Mouse (Mus musculus): ENCODE results near the gene Slfn5. TPM values are rescaled to one million over a fixed set of nuclear protein-coding genes. Genes with fewer than 3 reads are reported as not detected.
"Not testable (repeated sequence)": the region's sequence is repeated elsewhere in the genome, so short reads cannot be mapped to it uniquely, and the experiment has no call there.

Slfn5 gene
- 10 to 100 TPM; 28.0 to 37.3 TPM for polyA plus RNA-seq (2017; shearing (Covaris generic))

DNA sequence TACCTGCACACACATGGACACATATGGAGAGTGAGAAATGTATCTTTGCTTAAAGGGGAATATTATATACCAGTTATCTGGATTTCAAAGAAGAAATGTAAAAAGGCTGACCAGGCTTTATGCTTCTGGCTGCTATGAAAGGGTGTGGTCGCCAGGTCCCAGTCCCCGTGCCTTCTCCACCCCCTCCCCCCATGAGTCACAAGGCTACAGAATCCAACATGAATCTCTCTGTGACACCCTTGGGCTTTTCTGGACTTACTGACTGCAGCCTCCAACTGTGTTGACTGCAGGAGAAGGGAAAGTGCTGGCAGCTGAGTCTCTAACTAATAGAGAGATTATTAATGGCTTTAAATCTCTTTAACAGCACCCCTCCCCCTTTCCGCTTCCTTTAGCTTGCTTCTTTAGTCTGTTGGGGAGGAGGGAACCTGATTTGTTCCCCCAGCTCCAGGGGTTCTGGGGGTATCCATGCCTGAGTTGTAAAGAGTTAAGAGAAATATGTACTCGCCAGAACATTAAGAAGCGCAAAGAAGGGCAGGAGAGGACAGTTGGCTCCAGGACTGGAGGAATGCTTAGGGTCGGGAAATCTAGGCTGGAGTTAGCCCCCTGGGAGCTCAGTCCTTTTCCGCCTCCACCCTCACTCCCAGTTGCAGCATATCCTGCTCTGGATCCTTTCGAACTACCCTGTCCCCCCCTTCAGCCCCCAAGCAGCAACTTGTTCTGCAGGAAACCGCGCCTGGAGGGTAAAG is at the start of gene Slfn5:
Slfn5 (plus strand) TSS at position 614 of the 746 bp plus-strand sequence.
- ATAC-seq: no peak

DNA sequence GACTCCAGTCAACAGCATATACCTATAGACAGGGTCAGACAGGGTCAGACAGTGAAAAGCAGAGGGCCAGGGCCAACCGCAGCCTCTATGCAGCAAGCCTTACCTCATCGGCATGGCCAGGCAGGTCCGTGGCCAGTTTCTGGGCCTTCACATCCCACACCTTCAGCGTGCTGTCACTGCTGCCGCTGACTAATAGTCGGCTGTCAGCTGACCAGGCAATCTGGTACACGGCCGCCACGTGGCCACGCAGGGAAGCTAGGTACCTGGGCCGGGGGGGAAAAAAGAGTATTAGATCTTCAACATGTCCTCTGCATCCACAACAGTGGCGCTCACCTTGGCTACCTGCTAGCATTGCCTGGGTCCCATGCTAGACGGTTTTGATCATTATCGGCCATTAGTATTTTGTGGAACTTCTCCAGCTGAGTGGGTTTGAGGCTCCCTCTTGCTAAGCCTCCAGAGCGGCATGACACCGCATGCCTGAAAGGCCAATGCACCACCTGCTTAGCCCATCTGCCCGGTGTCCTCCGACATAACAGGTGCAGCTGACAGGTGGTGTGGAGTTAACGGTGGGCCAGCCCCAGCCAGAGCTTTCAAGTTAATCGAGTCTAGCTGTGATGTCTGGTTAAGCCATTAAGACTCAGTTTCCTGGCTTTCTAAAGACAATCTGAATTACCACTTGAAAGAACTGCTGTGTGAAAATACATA is 49.4 kb upstream of the Slfn5 start:
- ATAC-seq: no peak

DNA sequence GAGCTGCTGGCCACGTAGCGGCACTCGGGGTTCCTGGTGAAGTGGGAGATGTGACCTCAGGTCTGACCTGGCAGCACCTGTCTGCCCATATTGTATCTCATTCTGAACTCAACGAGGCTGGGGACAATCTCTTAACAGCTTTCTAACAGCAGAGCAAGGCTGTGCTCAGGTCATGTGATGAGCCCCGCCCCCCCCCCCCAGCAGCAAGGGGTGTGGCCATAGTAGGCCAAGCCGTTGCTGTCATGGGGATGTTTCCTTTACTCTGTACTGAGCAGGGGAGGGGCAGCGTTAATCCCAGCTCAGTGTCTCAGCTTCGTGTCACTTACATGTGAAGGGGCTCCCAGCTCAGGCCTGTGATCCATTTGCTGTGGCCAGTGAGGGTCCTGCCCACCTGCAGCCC is 46.2 kb upstream of the Slfn5 start:
- no peak for ATAC-seq

DNA sequence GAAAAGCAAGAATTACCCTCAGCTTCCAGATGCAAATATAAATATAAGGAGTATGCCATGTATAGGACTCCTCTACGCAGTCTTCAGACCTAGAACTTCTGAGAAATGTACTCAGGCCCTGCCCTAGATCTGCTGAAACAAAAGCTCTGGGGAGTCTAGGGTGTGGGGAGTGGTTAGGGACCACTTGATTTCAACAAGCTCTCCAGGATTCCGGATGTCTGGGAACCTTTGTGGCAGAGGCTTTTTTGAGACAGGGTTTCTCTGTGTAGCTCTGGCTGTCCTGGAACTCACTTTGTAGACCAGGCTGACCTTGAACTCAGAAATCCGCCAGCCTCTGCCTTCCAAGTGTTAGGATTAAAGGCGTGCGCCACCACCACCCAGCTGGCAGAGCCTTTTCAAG is 45.3 kb upstream of the Slfn5 start:
- no peak for ATAC-seq

DNA sequence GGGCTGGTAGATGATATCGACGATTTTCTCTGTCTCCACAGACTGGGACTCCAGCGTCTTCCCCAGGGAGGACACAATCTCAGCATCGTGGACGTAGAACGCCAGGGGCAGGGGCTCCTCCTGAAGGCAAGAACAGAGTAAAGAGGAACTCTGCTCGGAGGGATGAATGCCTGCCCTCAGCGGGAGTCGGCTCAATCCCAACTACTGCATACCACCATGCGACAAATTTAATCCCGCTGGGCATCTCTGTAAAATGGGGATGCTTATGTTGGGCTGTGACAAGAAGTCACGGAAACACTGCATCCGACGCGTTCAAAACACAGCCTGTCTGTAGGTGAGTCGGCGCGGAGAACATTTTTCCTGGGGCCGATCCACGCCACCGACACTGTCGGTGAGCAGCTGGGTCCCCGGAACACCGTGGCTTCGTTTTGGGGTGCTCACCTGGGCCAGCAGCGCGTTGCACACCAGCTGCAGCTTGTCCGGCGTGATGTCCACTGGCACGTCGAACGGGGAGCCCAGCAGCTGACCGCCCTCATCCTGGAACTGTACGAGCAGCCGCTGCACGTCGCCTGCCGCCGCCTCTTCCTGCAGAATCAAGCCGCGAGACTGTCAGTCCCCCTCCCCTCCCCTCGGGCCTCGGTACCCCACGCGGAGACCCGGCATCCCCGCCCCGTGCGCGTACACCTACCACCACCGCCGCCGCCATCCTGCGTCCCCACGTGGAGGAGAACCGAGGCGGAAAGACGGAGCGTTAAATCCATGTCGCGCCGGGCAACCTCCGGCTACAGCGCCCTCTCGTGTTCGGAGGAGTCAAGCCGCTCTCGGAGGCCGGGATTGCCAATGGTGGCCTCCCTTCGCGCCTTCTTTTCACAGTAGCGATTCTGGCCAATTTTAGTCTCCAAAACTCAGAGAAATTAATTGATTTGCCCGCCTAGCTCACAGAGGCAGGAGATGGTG is 43.2 kb upstream of the Slfn5 start, which contains the start of gene Nle1:
Nle1 (minus strand) TSS at position 761 of the 957 bp plus-strand sequence.
- peak; percentile 89 for ATAC-seq

DNA sequence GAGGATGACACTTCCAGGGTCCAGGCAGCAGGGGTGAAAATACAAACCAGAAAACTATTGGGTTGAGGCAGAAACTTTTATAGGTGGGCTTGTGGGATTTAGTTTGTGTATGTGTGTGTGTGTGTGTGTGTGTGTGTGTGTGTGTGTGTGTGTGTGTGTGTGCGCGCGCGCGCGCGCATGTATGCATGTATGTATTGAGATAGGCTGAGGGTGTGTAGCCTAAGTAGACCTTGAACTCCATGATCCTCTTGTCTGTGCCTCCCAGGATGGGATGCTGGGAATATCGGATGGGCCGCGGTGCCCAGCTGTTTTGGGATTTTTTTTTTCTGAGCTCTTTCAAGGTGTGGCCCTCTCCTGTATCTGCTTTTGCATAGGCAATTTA is 42.5 kb upstream of the Slfn5 start:
- ATAC-seq: no peak

DNA sequence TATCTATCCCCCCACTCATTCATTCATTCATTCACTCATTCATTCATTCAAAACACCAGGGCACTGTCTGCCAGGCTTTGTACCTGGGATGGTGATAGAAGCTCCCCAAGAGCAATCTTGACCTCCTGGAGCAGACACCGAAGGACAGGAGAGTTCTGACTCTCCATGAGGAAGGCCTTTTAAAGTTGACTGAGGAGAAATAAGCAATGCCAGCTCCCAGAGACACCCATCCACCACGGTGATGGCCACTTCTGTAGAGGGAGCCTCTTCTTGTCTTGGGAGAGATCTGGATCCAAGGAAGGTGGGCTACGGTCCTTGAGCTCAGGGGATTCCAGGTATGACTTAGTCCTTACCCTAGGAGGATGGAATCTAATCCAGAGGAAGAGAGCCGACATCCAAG is 40.9 kb upstream of the Slfn5 start, which contains the start of gene Unc45b:
Unc45b (plus strand) TSS at position 301 of the 400 bp plus-strand sequence.
- no peak for ATAC-seq

DNA sequence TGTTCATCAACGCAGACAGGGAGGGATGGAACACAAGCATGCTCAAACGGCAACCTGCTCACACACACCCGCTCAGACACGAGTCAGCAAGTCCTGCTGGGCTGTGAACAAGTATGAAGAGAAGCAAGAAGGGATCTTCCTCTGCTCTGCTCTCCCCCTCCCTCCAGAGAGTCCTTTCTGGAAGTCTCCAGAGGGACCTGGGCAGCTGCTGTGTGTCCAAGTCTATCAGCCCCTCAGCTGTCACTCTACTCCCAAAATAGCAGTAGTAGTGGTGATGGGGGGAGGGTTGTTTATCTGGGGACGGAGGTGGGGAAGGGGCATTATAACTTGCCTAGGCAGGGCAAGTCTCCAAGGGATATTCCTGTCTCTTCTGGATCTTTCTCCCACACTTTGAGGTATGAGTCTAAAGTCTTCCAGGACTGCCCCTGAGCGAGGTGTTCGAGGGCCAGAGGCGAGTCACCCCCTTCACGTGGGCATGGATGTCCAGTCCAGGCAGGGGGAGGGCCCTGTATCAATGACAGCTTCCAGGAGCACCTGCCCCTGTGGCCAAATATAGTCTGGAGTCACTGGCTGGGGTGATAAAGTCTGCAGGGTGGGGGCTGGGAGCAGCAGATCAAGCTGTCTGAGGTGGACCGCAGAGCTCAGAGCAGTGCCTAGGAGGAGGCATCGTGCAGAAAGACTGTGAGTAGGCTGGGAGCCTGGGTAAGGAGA is 40.3 kb upstream of the Slfn5 start:
- ATAC-seq: no peak

DNA sequence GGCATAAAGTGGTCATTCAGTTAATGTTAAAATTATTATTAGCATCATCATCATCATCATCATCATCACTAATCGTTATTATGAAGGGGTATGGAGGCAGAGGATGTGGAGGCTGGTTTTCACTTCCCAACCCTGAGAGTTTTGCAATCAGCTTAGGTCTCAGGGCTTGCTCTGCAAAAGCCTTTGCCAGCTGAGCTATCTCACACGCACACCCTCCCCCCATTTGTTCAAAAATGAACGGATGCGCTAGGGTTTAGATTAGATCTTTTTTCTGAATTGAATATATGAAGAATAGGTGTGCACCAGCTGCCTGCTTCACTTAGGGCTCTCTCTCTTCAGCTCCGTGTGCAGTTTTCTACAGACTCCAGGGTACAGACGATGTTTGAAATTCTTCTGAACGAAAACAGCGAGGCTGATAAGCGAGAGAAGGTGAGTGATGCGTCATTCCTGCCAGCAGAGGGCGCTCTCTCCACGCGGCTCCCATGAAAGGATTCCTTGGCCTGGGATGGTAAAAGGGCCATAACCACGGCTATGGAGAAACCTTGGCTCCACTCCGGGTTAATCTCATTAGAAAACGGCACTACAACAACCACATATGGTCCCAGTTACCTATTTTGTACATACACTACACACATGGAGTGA is 36.3 kb upstream of the Slfn5 start:
- ATAC-seq: peak; percentile 61

DNA sequence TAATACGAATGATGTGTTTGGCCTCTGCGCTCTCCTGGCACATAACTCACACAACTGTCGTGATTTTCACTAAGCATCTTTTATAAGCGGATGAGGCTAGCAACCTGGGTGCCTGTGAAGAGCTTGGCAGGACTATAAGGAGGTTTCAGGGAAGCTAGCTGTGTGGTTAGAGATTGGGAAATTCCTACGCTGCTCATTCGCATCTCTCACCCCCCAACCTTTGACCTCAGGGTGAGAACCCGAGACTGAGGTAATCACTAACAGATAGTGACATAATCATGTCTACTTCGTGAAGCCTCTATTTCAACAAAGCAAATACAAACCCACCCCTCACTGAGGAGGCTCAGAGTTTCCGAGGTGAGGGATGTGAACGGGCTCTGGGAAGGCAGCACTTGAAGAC is 30.4 kb upstream of the Slfn5 start:
- ATAC-seq: no peak

DNA sequence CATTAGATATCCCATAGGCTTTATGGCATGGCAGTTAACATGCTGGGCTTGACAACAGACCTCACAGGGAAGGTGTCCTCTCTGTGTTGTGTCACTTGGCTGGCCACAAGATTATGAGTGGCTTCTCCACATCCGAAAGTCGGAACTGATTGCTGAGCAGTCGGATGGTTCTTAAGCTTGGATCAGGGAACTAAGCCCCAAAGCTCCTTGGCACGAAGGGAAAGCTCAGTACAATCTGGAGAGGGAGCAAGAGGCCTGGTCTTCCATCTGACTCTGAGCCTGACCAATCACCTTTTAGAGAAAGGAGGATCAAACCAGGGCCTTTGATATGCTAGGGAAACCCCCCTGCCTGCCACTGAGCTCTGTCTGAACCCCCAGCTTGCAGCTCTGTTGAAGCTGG is 29.5 kb upstream of the Slfn5 start:
- ATAC-seq: no peak

DNA sequence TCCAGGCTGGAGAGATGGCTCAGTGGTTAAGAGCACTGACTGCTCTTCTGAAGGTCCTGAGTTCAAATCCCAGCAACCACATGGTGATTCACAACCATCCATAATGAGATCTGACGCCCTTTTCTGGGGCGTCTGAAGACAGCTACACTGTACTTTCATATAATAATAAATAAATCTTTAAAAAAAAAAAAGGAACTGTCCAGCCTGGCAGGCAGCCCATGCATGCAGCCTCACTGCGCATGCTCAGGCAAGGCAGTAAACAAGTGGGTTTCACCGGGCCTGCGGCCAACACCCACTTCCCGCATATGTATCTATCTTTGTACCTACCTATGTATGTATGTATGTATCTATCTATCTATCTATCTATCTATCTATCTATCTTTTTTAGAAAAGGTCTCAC is 27.2 kb upstream of the Slfn5 start:
- not testable (repeated sequence) for ATAC-seq

DNA sequence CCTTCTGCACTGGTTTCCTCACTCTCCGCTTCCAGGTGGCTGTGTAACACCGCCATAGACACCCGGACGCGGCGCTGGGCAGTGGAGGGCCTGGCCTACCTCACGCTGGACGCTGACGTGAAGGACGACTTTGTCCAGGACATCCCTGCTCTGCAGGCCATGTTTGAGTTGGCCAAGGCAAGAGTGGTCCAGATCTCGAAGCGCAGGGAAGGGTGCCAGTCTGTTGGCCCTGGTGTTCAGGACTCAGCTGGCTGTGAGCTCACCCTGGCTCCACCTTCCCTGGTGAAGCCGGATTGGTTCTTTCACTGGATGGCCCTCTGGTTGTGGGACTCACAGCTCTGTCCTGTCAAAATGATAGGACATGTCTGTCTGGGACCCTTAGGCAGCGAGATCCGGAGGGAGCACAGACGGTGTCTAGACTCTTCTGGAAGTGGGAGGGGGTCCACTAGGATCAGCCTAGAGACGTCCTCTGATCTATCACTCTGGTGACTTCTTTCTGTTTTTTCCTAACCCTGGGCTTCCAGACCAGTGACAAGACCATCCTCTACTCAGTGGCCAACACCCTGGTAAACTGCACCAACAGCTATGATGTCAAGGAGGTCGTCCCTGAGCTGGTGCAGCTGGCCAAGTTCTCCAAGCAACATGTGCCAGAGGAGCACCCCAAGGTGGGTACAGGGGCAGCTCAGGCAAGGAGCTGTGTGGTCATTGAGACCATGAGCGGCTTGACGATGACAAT is 22.1 kb upstream of the Slfn5 start:
- no peak for ATAC-seq

DNA sequence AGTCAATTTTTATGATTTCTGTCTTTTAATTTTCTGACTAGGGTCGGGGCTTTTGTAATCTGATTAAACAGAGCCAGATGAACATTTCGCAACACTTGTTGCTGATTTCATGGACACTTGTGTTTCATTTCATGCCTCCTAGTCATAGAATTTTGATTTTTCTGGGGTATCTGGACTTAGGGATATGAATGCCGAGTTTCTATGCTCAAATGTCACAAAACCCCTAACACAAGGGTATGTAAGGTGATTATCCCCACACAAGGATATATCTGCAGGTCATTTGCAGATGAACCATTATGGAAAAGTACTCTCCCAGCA is 21.6 kb upstream of the Slfn5 start:
- no peak for ATAC-seq

DNA sequence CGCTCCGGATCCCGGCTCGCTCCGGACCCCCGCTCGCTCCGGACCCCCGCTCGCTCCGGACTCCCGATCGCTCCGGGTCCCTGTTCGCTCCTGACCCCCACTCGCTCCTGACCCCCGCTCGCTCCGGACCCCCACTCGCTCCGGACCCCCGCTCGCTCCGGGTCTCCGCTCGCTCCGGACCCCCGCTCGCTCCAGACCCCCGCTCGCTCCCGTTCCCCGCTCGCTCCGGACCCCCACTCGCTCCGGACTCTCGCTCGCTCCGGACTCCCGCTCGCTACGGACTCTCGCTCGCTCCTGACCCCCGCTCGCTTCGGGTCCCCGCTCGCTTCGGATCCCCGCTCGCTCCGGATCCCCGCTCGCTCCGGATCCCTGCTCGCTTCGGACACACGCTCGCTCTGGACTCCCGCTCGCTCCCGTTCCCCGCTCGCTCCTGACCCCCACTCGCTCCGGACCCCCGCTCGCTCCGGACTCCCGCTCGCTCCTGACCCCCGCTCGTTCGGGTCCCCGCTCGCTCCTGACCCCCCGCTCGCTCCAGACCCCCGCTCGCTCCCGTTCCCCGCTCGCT is 20.7 kb upstream of the Slfn5 start:
- ATAC-seq: not testable (repeated sequence)

DNA sequence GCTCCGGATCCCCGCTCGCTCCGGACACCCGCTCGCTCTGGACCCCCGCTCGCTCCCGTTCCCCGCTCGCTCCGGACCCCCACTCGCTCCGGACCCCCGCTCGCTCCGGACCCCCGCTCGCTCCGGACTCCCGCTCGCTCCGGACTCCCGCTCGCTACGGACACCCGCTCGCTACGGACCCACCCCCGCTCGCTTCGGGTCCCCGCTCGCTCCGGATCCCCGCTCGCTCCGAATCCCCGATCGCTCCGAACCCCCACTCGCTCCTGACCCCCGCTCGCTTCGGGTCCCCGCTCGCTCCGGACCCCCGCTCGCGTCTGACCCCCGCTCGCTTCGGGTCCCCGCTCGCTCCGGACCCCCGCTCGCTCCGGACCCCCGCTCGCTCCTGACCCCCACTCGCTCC is 20.0 kb upstream of the Slfn5 start:
- not testable (repeated sequence) for ATAC-seq

DNA sequence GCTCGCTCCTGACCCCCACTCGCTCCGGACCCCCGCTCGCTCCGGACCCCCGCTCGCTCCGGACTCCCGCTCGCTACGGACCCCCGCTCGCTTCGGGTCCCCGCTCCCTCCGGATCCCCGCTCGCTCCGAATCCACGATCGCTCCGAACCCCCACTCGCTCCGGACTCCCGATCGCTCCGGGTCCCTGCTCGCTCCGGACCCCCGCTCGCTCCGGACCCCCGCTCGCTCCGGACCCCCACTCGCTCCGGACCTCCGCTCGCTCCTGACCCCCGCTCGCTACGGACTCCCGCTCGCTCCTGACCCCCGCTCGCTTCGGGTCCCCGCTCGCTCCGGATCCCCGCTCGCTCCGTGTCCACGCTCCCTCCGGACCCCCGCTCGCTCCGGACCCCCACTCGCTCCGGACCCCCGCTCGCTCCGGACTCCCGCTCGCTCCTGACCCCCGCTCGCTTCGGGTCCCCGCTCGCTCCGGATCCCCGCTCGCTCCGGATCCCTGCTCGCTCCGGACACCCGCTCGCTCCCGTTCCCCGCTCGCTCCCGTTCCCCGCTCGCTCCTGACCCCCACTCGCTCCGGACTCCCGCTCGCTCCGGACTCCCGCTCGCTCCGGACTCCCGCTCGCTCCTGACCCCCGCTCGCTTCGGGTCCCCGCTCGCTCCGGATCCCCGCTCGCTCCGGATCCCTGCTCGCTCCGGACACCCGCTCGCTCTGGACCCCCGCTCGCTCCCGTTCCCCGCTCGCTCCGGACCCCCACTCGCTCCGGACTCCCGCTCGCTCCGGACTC is 19.3 kb upstream of the Slfn5 start:
- ATAC-seq: not testable (repeated sequence)

DNA sequence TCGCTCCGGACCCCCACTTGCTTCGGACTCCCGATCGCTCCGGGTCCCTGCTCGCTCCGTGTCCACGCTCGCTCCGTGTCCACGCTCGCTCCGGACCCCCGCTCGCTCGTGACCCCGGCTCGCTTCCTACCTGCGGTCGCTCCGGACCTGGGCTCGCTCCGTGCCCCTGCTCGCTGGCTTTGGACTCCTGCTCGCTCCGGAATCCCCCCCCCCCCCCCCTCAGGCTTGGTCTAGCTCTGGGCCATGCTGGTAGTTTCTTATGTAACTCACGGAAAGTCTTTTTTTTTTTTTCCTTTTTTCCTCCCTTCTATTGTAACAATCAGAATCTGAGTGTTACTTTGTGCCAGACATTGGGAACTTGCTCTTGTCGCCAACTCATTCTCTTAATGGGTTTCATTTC is 18.0 kb upstream of the Slfn5 start:
- no peak for ATAC-seq

DNA sequence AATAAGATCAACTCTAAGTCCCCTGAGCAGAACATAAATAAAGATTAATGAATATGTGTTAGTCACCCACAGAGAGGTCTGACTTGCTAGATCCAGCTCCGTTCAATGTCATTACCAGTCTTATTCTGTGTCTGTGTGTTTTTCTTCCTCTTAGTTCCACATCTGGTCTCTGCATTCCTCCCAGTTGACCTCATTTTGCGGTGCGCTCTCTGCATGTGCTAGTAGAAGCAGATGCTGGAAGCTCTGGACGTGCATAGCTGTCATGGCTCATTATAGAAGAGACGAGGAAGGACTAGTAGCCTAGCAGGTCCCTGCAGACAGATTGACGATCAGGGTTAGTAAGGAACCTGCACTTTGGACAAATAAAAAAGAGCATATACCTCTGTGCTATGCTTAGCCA is 7.8 kb upstream of the Slfn5 start:
- no peak for ATAC-seq

DNA sequence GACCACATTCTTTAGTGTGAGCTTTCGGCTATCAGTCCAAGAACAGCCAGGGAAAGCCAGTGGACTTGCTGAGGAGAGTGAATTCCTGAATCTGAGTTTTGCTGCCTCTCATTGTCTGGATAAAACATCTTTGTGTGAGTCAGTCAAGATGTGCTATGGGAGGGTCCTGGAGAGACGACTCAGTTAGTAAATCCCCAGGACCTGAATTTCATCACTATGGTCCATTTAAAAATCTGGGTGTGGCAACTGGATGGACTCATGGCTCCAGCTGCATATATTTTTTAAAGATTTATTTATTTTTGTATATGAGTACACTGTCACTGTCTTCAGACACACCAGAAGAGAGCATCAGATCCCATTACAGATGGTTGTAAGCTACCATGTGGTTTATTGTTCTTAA is 5.5 kb upstream of the Slfn5 start:
- ATAC-seq: no peak

Measured in activated CD4-positive, CD25-positive, alpha-beta regulatory T cell, adult 4 months (primary cell).